Mouse (Mus musculus): Measurements from ENCODE around the gene Runx1. TPM values are rescaled to one million over a fixed set of nuclear protein-coding genes. Genes with fewer than 3 reads are reported as not detected.

Gene Runx1
- total and polyA plus RNA-seq, 2 experiments from 2014 or later: 1.3 to 2.2 TPM

GRCm38 (mm10) chr16:92822676-92823075 lies 3.3 kb downstream of the Runx1 start:
- no peak for ATAC-seq
- no peak for DNase-seq (ENCODE audit: low spot score)
- no peak overlapping the region for H3K27ac ChIP-seq
- H3K27me3 ChIP-seq (ENCODE audit: insufficient read depth, low read length): no peaks in the 10 kb centered on the region
- WGBS: 79% methylated on average over 12 of the region's 12 CpGs
- no peaks in the 10 kb centered on the region for H3K9me3 ChIP-seq (ENCODE audit: low read length)
- H3K9ac ChIP-seq (replicated peaks; ENCODE audit: low read length): no peak overlapping the region
- H3K36me3 ChIP-seq (ENCODE audit: insufficient read depth, low read length): no peaks in the 10 kb centered on the region
- H3K4me3 ChIP-seq (ENCODE audit: low read length): no peak overlapping the region
- TF ChIP-seq CTCF (IDR thresholded peaks at IDR 0.05; ENCODE audit: low read depth): no peak
- no peak overlapping the region for H3K4me2 ChIP-seq (ENCODE audit: low read depth, low read length)
- no peaks in the 10 kb centered on the region; the same call in 1 of the 2 replicates for H3K4me1 ChIP-seq (ENCODE audit: insufficient read depth, low read length)

DNA sequence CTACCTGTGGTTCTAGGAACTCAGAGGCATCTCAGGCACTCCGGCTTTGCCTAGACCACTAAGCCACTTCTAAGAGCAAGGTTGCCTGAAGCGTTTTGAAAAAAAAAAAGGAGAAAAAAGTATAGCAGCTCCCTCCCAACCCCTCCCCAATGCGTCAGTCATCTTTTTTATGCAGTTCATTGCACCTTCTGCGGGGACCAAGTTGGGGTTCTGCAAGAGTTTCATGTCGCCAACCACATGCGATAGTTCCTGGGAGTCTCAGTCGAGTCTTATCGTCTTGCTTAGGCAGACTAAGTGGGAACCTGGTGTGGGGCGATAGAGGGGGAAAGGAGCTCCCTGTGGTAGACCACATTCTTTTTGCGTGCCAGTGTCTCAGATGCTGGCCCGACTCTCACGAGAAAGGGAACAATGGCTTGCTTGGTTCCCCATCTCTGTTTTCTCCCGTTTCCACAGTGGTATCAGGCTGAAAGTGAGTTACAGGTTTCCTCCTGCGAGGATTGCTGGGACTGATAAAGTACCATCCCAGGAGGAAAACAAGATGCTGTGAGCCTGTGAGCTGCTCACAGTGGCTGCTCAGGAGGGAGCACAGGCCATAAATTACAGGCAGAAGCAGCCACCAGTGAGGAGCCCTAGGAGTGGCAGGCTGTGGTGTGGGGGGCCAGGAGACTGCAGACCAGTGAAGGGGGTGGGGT lies 3.9 kb downstream of the Runx1 start:
- Histone ChIP-seq H3K4me1 (ENCODE audit: insufficient read depth, low read length) (no peaks in the 10 kb centered on the region; the same call in 1 of the 2 replicates), H3K4me3 (ENCODE audit: low read length) (no peak overlapping the region), H3K27me3 (ENCODE audit: insufficient read depth, low read length) (no peaks in the 10 kb centered on the region), H3K27ac (no peak overlapping the region), H3K4me2 (ENCODE audit: low read depth, low read length) (no peak overlapping the region), H3K36me3 (ENCODE audit: insufficient read depth, low read length) (no peaks in the 10 kb centered on the region), H3K9ac (replicated peaks; ENCODE audit: low read length) (no peak overlapping the region), H3K9me3 (ENCODE audit: low read length) (no peaks in the 10 kb centered on the region)
- TF ChIP-seq CTCF (IDR thresholded peaks at IDR 0.05; ENCODE audit: low read depth): no peak
- ATAC-seq (no peak), DNase-seq (ENCODE audit: low spot score) (no peak)
- WGBS: 56% methylated on average over 14 of the region's 14 CpGs

DNA sequence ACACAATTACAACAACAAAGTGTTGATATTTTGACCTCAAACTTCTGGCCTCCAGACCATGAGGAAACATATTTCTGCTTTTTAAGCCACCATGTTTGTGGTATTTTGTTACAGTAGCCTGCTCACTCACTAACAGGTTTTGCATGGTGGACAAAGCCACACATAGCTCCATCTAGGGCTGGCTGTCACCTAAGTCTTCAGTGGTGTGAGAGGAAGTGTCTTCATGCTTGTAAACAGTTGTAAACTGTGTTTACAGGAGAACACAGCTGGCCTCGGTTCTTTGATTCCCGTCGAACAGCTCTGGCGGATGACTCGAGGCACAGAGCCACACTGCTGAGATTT lies 4.4 kb downstream of the Runx1 start:
- TF ChIP-seq CTCF (IDR thresholded peaks at IDR 0.05; ENCODE audit: low read depth): no peak
- Histone ChIP-seq H3K9me3 (ENCODE audit: low read length) (no peaks in the 10 kb centered on the region), H3K9ac (replicated peaks; ENCODE audit: low read length) (no peak overlapping the region), H3K4me1 (ENCODE audit: insufficient read depth, low read length) (no peaks in the 10 kb centered on the region; the same call in 1 of the 2 replicates), H3K27me3 (ENCODE audit: insufficient read depth, low read length) (no peaks in the 10 kb centered on the region), H3K4me3 (ENCODE audit: low read length) (no peak overlapping the region), H3K36me3 (ENCODE audit: insufficient read depth, low read length) (no peaks in the 10 kb centered on the region), H3K4me2 (ENCODE audit: low read depth, low read length) (no peak overlapping the region), H3K27ac (no peak overlapping the region)
- DNase-seq (ENCODE audit: low spot score): no peak
- ATAC-seq: no peak
- 70% methylated on average over 5 of the region's 5 CpGs for WGBS

GRCm38 (mm10) chr16:92820451-92820850 lies 5.5 kb downstream of the Runx1 start:
- 90% methylated on average over 6 of the region's 6 CpGs for WGBS
- Histone ChIP-seq H3K4me1 (ENCODE audit: insufficient read depth, low read length) (no peaks in the 10 kb centered on the region; the same call in 1 of the 2 replicates), H3K36me3 (ENCODE audit: insufficient read depth, low read length) (no peaks in the 10 kb centered on the region), H3K9me3 (ENCODE audit: low read length) (no peaks in the 10 kb centered on the region), H3K27me3 (ENCODE audit: insufficient read depth, low read length) (no peaks in the 10 kb centered on the region), H3K27ac (no peak overlapping the region), H3K4me3 (ENCODE audit: low read length) (no peak overlapping the region), H3K9ac (replicated peaks; ENCODE audit: low read length) (no peak overlapping the region), H3K4me2 (ENCODE audit: low read depth, low read length) (no peak overlapping the region)
- TF ChIP-seq CTCF (IDR thresholded peaks at IDR 0.05; ENCODE audit: low read depth): no peak
- DNase-seq (ENCODE audit: low spot score) (no peak), ATAC-seq (no peak)

- DNase-seq (ENCODE audit: low spot score): no peak
- no peak overlapping the region for H3K9ac ChIP-seq (replicated peaks; ENCODE audit: low read length)
- no peaks in the 10 kb centered on the region for H3K9me3 ChIP-seq (ENCODE audit: low read length)
- no peak overlapping the region for H3K4me2 ChIP-seq (ENCODE audit: low read depth, low read length)
- no peak overlapping the region for H3K27ac ChIP-seq
- no peak for ATAC-seq
- H3K36me3 ChIP-seq (ENCODE audit: insufficient read depth, low read length): no peaks in the 10 kb centered on the region
- H3K4me1 ChIP-seq (ENCODE audit: insufficient read depth, low read length): no peaks in the 10 kb centered on the region
- no peak overlapping the region for H3K4me3 ChIP-seq (ENCODE audit: low read length)
- WGBS: 84% methylated on average over 8 of the region's 8 CpGs
- no peaks in the 10 kb centered on the region for H3K27me3 ChIP-seq (ENCODE audit: insufficient read depth, low read length)
- no peak for TF ChIP-seq CTCF (IDR thresholded peaks at IDR 0.05; ENCODE audit: low read depth)
These were observed 7.3 kb downstream of the Runx1 start for GRCm38 (mm10) chr16:92818480-92819269.

GRCm38 (mm10) chr16:92816092-92816491 lies 9.9 kb downstream of the Runx1 start:
- Histone ChIP-seq H3K27ac (no peak overlapping the region), H3K9me3 (ENCODE audit: low read length) (no peaks in the 10 kb centered on the region), H3K36me3 (ENCODE audit: insufficient read depth, low read length) (no peaks in the 10 kb centered on the region), H3K4me2 (ENCODE audit: low read depth, low read length) (no peak overlapping the region), H3K4me1 (ENCODE audit: insufficient read depth, low read length) (no peaks in the 10 kb centered on the region), H3K27me3 (ENCODE audit: insufficient read depth, low read length) (no peaks in the 10 kb centered on the region), H3K4me3 (ENCODE audit: low read length) (no peak overlapping the region), H3K9ac (replicated peaks; ENCODE audit: low read length) (no peak overlapping the region)
- TF ChIP-seq CTCF (IDR thresholded peaks at IDR 0.05; ENCODE audit: low read depth): no peak
- ATAC-seq (no peak), DNase-seq (ENCODE audit: low spot score) (no peak)
- WGBS: 91% methylated on average over 7 of the region's 7 CpGs

- DNase-seq (ENCODE audit: low spot score) (no peak), ATAC-seq (no peak)
- WGBS: 84% methylated on average over 2 of the region's 2 CpGs
- Histone ChIP-seq H3K27ac (no peak overlapping the region), H3K4me3 (ENCODE audit: low read length) (no peak overlapping the region), H3K27me3 (ENCODE audit: insufficient read depth, low read length) (no peaks in the 10 kb centered on the region), H3K9me3 (ENCODE audit: low read length) (no peaks in the 10 kb centered on the region), H3K9ac (replicated peaks; ENCODE audit: low read length) (no peak overlapping the region), H3K4me1 (ENCODE audit: insufficient read depth, low read length) (no peaks in the 10 kb centered on the region), H3K36me3 (ENCODE audit: insufficient read depth, low read length) (no peaks in the 10 kb centered on the region), H3K4me2 (ENCODE audit: low read depth, low read length) (no peak overlapping the region)
- TF ChIP-seq CTCF (IDR thresholded peaks at IDR 0.05; ENCODE audit: low read depth): no peak
These were observed 10.8 kb downstream of the Runx1 start for GRCm38 (mm10) chr16:92815195-92815527.
